Mouse (Mus musculus) heart, embryonic 10.5 days (tissue): Measurements from ENCODE around the gene Zar1. TPM values are rescaled to one million over a fixed set of nuclear protein-coding genes. Genes with fewer than 3 reads are reported as not detected.
"Not testable (repeated sequence)": the region's sequence is repeated elsewhere in the genome, so short reads cannot be mapped to it uniquely, and the experiment has no call there.

Source experiments
- DNase-seq: peaks from one replicate; pipeline ENCODE4 v3.0.0-alpha.2; 2017; ENCODE audit warnings: low spot score
- H3K27ac ChIP-seq: fragments of 300-500 bp; sonication (generic); 2 replicates; pipeline ENCODE4 v1.5.1; 2016; ENCODE audit warnings: mild to moderate bottlenecking
- H3K27me3 ChIP-seq: fragments of 300-500 bp; sonication (generic); 2 replicates; pipeline ENCODE4 v1.6.1; 2016; ENCODE audit warnings: mild to moderate bottlenecking; ENCODE audit not compliant: poor library complexity, insufficient read depth, severe bottlenecking
- H3K36me3 ChIP-seq: fragments of 300-500 bp; sonication (generic); 2 replicates; pipeline ENCODE4 v1.6.1; 2016; ENCODE audit warnings: mild to moderate bottlenecking, moderate library complexity
- H3K4me1 ChIP-seq: fragments of 300-500 bp; sonication (generic); 2 replicates; pipeline ENCODE4 v1.6.1; 2016; ENCODE audit warnings: mild to moderate bottlenecking
- H3K4me3 ChIP-seq: fragments of 300-500 bp; sonication (generic); 2 replicates; pipeline ENCODE4 v1.5.1; 2016; ENCODE audit warnings: mild to moderate bottlenecking, moderate library complexity
- H3K9me3 ChIP-seq: fragments of 300-500 bp; sonication (generic); 2 replicates; pipeline ENCODE4 v1.6.1; 2016; ENCODE audit warnings: mild to moderate bottlenecking, moderate library complexity
- WGBS: fragments of 180-500 bp; shearing (Covaris S2); methylation state at CpG from one replicate; pipeline ENCODE4 v1.1.7; 2016; 5-methylcytosine and 5-hydroxymethylcytosine counted together
- polyA plus RNA-seq: library from polyadenylated mRNA; unstranded; fragments of >200 nt; fragmentation: Nextera tagmentation; extraction: Ambion mirVana; gene quantifications from 2 replicates; pipeline ENCODE4 v1.2.1, GENCODE M21; 2016

Gene Zar1
- 0.38 and 1.7 TPM in 2 replicates for polyA plus RNA-seq

DNA sequence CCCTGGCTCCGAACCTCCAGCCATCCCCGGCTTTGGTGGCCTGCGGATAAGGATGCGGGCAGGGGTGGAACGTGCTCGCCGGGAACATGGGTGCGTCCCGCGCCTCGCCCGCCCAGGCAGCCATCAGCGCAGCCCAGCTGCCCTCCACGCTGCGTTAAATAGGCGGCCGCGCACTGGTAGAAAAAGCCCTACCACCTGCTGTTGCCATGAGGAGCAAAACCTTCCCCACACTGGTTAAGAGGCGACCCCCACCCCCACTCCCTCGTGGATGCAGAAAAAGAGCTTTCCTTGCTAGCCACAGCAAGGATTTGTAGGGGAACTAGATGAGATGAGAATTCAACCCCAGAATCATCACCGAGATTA is at the start of gene Zar1:
Gene Zar1 (minus strand): TSS at position 285 of the 363 bp plus-strand sequence.
- not testable (repeated sequence) for DNase-seq, H3K4me1 ChIP-seq, H3K36me3 ChIP-seq, H3K9me3 ChIP-seq
- peaks cover 28% of the 10 kb centered on the region for H3K27me3 ChIP-seq
- 6% methylated on average over 19 of the region's 21 CpGs for WGBS
- H3K27ac ChIP-seq: 0 out of 2 replicates have a peak within 1 kb of the TSS, but pooled peaks have one; percentile 49
- peak within 1 kb of the TSS; percentile 62 for H3K4me3 ChIP-seq

DNA sequence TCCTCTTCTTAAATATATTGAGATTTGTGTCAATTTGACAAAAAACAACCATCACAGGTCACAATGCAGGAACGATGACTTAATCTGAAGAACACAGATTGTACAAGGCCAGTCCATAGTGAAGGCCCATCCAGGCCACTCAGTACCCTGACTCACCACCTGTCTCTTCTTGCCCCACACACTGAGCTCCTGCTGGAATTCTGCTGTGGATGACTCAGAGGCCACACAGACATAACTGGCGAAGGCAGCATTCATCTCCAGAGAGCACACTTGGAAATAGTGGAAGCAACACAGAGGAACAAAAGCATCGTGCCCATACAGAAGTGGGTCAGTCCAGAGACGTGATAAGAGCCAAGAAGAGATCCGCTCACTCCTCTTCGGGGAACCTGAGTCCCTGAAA is 49.0 kb upstream of the Zar1 start:
- Histone ChIP-seq H3K9me3 (no peaks in the 10 kb centered on the region), H3K27me3 (no peaks in the 10 kb centered on the region), H3K4me3 (no peak overlapping the region), H3K4me1 (no peaks in the 10 kb centered on the region), H3K36me3 (no peaks in the 10 kb centered on the region), H3K27ac (no peak overlapping the region)
- 75% methylated on average over 6 of the region's 6 CpGs for WGBS
- no peak for DNase-seq

DNA sequence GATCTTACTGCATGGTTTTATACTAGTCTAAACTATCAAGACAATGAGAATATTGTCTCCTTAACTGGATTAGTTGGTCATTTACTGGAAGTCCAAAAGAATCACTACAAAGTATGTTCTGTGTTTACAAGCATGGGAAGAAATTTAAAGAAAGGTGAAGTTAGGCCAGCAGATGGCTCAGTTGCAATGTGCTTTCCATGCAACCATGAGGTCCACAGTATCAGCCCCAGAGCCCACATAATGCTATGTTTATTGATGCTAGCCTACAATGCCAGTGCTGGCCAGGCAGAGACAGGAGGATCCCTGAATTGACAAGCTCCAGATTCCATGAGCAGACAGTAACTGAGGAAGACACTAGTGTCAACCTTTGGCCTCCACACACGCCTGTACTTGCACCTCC is 40.0 kb upstream of the Zar1 start:
- no peaks in the 10 kb centered on the region for H3K4me1 ChIP-seq
- no peaks in the 10 kb centered on the region for H3K36me3 ChIP-seq
- no peak overlapping the region for H3K4me3 ChIP-seq
- H3K27ac ChIP-seq: no peak overlapping the region
- no peak for DNase-seq
- WGBS: 77% methylated on average over 1 of the region's 1 CpGs
- H3K27me3 ChIP-seq: no peaks in the 10 kb centered on the region
- H3K9me3 ChIP-seq: no peaks in the 10 kb centered on the region

DNA sequence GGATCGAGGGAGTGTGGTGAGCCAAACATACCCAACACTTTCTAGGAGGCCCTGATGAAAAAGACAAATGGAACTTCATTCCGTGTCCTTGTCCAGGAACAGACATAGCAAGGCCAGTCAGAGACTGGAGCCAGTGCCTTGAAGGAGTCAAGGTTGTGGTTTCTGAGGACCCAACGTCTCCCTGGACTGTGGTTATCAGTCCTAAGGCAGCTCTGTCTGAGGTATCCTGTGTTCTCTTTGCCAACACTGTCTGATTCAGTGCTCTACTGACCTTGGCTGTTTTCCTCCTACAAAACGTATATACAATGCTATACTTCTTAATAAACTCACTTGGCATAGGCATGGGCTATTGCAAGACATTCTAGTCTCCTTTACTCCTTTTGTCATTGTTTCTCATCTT is 36.4 kb upstream of the Zar1 start:
- Histone ChIP-seq H3K4me3 (no peak overlapping the region), H3K27me3 (no peaks in the 10 kb centered on the region), H3K9me3 (no peaks in the 10 kb centered on the region), H3K4me1 (no peaks in the 10 kb centered on the region), H3K27ac (no peak overlapping the region), H3K36me3 (no peaks in the 10 kb centered on the region)
- DNase-seq: no peak
- 69% methylated on average over 4 of the region's 4 CpGs for WGBS

DNA sequence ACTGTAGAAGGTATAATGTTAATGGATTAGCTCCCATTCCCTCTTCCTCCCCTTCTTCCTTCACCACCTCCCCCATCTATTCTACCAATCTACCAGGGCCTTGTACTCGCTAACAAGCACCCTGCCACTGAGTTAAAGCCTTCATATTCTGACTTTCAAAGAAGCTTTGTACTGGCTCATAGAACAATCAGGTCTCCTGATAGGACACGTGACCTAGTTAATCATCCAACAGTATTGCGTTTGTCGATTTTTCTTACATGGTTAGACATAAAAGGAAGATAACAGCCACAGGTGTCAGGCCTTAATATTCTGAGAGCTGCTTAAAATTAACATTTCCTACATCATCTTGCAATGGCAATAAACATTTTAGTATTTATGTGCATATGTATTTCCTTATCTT is 22.1 kb upstream of the Zar1 start:
- Histone ChIP-seq H3K27ac (no peak overlapping the region), H3K4me3 (no peak overlapping the region), H3K9me3 (no peaks in the 10 kb centered on the region), H3K36me3 (no peaks in the 10 kb centered on the region), H3K27me3 (no peaks in the 10 kb centered on the region), H3K4me1 (no peaks in the 10 kb centered on the region; the same call in 1 of the 2 replicates)
- no peak for DNase-seq
- 86% methylated on average over 4 of the region's 4 CpGs for WGBS

DNA sequence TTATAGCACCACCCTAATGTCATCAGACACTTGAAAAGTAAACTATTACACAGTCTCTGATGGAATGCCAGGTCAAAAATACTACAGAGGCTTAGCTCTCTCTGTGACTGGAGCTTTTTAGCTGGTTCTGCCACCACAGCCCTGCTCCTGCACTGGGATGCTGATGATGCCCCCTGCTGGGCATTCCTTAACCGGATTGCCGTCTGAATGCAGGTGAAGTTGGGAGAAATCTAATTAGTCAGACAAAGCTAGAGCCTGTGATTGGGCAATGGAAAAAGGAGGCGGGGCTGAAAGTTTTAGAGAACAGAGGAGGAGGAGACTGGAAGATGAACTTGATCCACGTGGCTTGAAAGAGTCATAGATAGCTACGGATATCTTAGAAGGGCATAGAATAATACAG is 20.0 kb upstream of the Zar1 start:
- Histone ChIP-seq H3K27ac (no peak overlapping the region), H3K4me1 (no peaks in the 10 kb centered on the region), H3K9me3 (no peaks in the 10 kb centered on the region), H3K27me3 (no peaks in the 10 kb centered on the region), H3K4me3 (no peak overlapping the region), H3K36me3 (no peaks in the 10 kb centered on the region)
- DNase-seq: peak; percentile 78
- WGBS: 12% methylated on average over 5 of the region's 5 CpGs

DNA sequence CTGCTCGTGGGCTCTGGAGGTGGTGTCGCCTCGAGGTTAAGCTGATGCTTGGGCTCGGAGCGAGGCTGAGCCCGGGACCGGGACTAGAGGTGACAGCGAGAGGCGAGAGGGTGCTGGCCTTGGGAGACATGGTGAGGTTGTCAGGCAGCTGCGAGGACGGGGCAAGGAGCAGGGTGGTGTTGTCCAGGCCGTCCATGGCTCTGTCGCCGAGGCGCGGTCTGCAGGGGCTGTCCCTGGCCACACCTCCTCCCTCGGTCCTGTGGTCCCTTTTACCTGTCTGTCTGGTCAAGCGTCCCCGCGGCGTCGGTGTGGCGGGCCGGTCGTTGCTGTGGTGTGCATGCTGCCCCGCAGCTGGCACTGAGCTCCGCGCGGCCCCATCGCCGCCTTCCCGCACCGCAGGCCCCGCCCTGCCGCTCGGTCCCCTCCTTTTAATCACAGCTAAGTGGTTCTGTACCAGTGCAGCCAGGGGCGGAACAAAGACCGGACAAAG is 6.2 kb upstream of the Zar1 start, which contains the start of gene Gm5868:
Gene Gm5868 (minus strand): TSS at position 360 of the 490 bp plus-strand sequence.
- DNase-seq: no peak
- peak within 1 kb of the TSS; percentile 55 for H3K4me3 ChIP-seq
- H3K36me3 ChIP-seq: no peaks in the 10 kb centered on the region
- WGBS: 3% methylated on average over 38 of the region's 38 CpGs
- H3K4me1 ChIP-seq: peaks cover 8% of the 10 kb centered on the region
- H3K9me3 ChIP-seq: no peaks in the 10 kb centered on the region
- peaks cover 30% of the 10 kb centered on the region for H3K27me3 ChIP-seq
- no peak within 1 kb of the TSS for H3K27ac ChIP-seq

DNA sequence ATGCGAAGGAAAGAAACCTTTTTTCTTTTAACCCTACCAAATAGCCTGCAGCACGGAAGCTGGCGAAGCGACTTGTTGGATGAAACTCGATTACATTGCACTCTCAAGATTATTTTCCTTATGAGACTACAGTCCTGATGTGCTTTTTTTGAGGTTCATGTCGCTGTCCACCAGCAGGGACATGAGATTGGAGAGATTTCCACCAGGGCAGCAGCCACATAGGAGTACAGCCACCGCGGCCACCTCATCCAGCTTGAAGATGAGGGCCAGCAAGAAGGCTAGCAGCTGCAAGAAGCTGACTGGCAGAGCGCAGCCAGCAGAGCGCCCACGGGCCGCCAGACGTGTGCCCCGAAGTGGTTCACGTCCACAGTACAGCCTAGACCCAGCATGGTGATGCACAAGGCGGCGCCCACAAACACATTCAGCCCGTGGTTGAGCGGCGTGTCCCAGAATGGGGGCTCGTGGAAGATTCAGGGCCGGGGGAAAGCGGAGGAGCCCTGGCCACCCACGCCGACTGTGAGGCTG is 5.7 kb upstream of the Zar1 start:
- not testable (repeated sequence) for DNase-seq
- H3K27me3 ChIP-seq: peaks cover 30% of the 10 kb centered on the region

DNA sequence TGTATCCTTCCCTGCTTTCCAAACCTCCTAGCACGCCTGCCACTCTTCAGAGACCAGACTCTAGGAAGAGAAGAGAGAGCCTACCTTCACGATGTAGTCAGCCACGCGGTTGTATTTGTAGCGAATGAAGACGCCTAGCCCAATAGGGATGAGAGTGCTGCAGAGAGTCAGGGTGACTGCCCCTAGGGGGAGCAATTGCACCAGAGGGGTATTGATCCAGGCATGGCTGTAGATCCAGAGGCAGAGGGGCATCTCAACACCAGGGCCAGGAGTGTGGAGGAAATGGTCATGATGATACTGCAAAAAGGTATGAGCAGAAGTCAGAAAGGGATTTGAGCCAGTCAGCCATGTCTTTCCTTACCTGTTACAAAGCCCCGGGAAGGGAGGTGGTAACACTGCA is 5.1 kb upstream of the Zar1 start:
- not testable (repeated sequence) for H3K36me3 ChIP-seq, H3K27ac ChIP-seq, H3K9me3 ChIP-seq, H3K4me3 ChIP-seq, H3K4me1 ChIP-seq, DNase-seq
- H3K27me3 ChIP-seq: peaks cover 34% of the 10 kb centered on the region
- 49% methylated on average over 7 of the region's 7 CpGs for WGBS

More for the DNA sequence above, 5.7 kb upstream of the Zar1 start:
- H3K4me1 ChIP-seq, H3K9me3 ChIP-seq, H3K36me3 ChIP-seq, H3K27ac ChIP-seq: not testable (repeated sequence)
- 44% methylated on average over 25 of the region's 25 CpGs for WGBS
- peak overlapping the region; percentile 55 for H3K4me3 ChIP-seq

DNA sequence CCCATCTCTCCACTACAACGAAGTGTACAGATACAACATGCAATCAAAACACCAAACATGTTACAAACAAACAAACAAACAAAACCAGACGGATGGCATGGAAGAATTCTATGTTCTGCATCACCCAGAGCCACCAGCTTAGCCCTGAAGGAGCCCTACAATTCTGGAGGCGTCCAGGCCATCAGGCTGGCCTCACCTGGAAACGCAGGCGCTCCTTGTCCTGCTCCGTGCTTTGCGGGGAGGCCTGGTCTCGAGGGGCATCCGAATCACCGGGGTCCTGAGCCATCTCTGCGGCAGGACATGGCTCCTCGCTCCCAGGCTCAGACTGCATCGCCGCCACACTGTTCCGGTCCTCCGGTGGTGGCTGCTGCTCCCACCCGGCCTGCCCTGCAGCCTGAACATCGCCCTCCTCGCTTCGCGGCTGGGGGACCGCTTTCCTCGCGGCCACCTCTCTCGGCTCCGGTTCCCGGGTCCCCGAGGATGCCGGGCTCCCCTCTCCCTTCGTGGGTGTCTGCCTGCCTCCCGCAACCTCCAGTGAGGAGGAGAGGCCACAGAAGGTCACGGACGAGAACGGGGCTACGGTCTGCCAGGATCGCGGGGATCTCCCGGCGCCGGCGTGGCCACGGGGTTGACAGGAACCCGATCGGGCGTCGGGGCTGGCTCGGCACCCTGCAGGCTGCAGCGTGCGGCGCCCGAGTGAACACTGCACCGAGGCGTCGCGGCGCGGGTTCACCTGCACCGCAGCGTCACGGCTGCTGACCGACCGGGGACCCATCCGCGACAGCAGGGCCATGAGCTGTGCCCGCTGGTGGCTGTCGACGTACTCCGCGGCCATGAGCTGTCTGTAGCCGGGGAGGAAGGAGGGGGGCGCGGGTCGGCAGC is 725 bp downstream of the Zar1 start:
- WGBS: 4% methylated on average over 70 of the region's 73 CpGs
- H3K27ac ChIP-seq: 0 out of 2 replicates have a peak overlapping the region, but pooled peaks have one; percentile 49
- H3K9me3 ChIP-seq, H3K4me1 ChIP-seq, H3K36me3 ChIP-seq: not testable (repeated sequence)
- peaks cover 23% of the 10 kb centered on the region for H3K27me3 ChIP-seq
- DNase-seq: peak; percentile 80
- H3K4me3 ChIP-seq: peak overlapping the region; percentile 62

DNA sequence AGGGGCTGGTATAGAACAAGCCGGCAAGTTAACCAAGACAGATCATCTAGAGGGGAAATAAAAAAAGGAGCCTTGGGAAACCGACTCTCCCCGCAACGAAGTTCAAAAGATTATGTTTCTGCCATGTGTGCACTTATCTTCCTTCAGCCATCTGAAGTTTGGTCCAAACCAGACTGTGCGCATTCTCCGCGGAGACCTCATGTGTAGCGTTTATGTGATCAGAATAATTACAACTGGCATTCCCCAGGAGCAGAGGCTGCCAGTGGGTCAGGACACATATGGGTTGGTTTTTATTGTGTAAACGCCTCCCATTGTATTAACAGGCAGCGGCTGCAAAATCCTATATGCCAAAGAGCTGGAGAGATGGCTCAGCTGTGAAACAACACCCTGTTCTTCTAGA is 1.5 kb downstream of the Zar1 start:
- H3K4me1 ChIP-seq, DNase-seq, H3K4me3 ChIP-seq, H3K27ac ChIP-seq, H3K36me3 ChIP-seq, H3K9me3 ChIP-seq: not testable (repeated sequence)
- 72% methylated on average over 10 of the region's 10 CpGs for WGBS
- peaks cover 23% of the 10 kb centered on the region for H3K27me3 ChIP-seq

DNA sequence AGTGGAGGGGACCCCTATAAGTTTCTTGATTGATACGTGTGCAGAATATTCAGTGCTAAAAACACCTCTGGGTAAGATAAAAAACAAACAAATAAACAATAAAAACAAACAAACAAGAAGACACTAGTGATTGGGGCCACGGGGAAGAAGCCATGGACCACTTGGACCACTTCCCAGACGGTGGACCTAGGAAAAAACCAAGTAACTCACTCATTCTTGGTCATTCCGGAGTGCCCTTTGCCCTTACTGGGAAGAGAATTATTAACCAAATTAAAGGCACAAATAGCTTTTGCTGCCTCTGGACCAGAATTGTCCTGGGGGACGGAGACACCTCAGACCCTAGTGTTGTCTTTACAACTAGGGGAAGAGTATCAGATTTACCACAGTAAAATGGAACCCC is 15.4 kb downstream of the Zar1 start:
- no peaks in the 10 kb centered on the region for H3K27me3 ChIP-seq
- no peaks in the 10 kb centered on the region; the same call in 1 of the 2 replicates for H3K9me3 ChIP-seq
- H3K4me3 ChIP-seq: no peak overlapping the region
- no peaks in the 10 kb centered on the region for H3K36me3 ChIP-seq
- 87% methylated on average over 5 of the region's 5 CpGs for WGBS
- no peak for DNase-seq
- H3K27ac ChIP-seq: no peak overlapping the region
- no peaks in the 10 kb centered on the region for H3K4me1 ChIP-seq

DNA sequence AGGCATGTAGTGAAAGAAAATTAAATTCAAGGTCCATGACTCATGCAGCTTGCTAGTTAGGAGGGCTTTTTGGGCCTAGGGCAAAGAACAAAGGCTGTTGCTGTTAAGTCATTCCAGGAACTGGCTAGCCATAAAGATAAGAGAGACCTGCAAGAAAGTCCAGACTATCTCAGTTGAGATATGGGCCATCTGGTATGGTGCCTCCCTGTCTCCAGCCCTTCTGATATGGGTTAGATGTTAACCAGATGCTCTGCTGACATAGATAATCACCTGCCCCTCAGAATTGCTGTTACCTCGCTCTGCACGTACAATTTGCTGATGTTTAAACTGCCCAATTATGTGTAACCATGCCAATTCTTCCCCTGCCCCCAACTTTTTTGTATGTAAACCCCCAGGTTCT is 17.9 kb downstream of the Zar1 start:
- 43% methylated on average over 2 of the region's 2 CpGs for WGBS
- H3K36me3 ChIP-seq, H3K9me3 ChIP-seq, H3K4me3 ChIP-seq, H3K27me3 ChIP-seq, H3K27ac ChIP-seq, DNase-seq, H3K4me1 ChIP-seq: not testable (repeated sequence)
